Mouse (Mus musculus): Measurements from ENCODE around the gene Gm36210. TPM values are rescaled to one million over a fixed set of nuclear protein-coding genes. Genes with fewer than 3 reads are reported as not detected.

The Gm36210 gene
- polyA plus RNA-seq, 1 experiment from 2014 or later = 0.29 TPM

- H3K27ac ChIP-seq (ENCODE audit: low read depth, low read length) = no peak overlapping the region
- H3K36me3 ChIP-seq (ENCODE audit: control insufficient read depth, insufficient read depth, low read length) = no peaks in the 10 kb centered on the region
- H3K9me3 ChIP-seq (ENCODE audit: control insufficient read depth, low read length) = no peaks in the 10 kb centered on the region
- H3K9ac ChIP-seq (ENCODE audit: low read length) = no peak overlapping the region
- no peak overlapping the region for H3K4me3 ChIP-seq (ENCODE audit: low read depth, low read length)
- H3K4me1 ChIP-seq (ENCODE audit: control insufficient read depth, insufficient read depth, low read length) = peaks cover 16% of the 10 kb centered on the region
- ATAC-seq (ENCODE audit: insufficient read depth, low FRiP score, low TSS enrichment) = no peak
- DNase-seq (ENCODE audit: low spot score) = no peak
- 69% methylated on average over 5 of the region's 5 CpGs for WGBS
- no peak overlapping the region for H3K4me2 ChIP-seq (ENCODE audit: low read depth)
- no peaks in the 10 kb centered on the region; the same call in 1 of the 2 replicates for H3K27me3 ChIP-seq (ENCODE audit: control insufficient read depth, insufficient read depth, low read length)
These were observed 5.9 kb upstream of the Gm36210 start for GRCm38 (mm10) chr7:4912248-4912647.

GRCm38 (mm10) chr7:4911561-4911960 is 5.2 kb upstream of the Gm36210 start:
- H3K9ac ChIP-seq (ENCODE audit: low read length) = no peak overlapping the region
- WGBS = 38% methylated on average over 9 of the region's 9 CpGs
- DNase-seq (ENCODE audit: low spot score) (peak; percentile 76), ATAC-seq (ENCODE audit: insufficient read depth, low FRiP score, low TSS enrichment) (no peak)
- H3K36me3 ChIP-seq (ENCODE audit: control insufficient read depth, insufficient read depth, low read length) = no peaks in the 10 kb centered on the region
- H3K27ac ChIP-seq (ENCODE audit: low read depth, low read length) = no peak overlapping the region
- H3K4me2 ChIP-seq (ENCODE audit: low read depth) = no peak overlapping the region
- peaks cover 11% of the 10 kb centered on the region for H3K4me1 ChIP-seq (ENCODE audit: control insufficient read depth, insufficient read depth, low read length)
- no peaks in the 10 kb centered on the region; the same call in 1 of the 2 replicates for H3K27me3 ChIP-seq (ENCODE audit: control insufficient read depth, insufficient read depth, low read length)
- H3K9me3 ChIP-seq (ENCODE audit: control insufficient read depth, low read length) = no peaks in the 10 kb centered on the region
- H3K4me3 ChIP-seq (ENCODE audit: low read depth, low read length) = no peak overlapping the region

GRCm38 (mm10) chr7:4902404-4902803 is 3.9 kb downstream of the Gm36210 start:
- Histone ChIP-seq H3K4me3 (ENCODE audit: low read depth, low read length) (no peak overlapping the region), H3K27ac (ENCODE audit: low read depth, low read length) (no peak overlapping the region), H3K9ac (ENCODE audit: low read length) (no peak overlapping the region), H3K9me3 (ENCODE audit: control insufficient read depth, low read length) (peaks cover 4% of the 10 kb centered on the region; the same call in 1 of the 2 replicates), H3K4me1 (ENCODE audit: control insufficient read depth, insufficient read depth, low read length) (no peaks in the 10 kb centered on the region), H3K4me2 (ENCODE audit: low read depth) (no peak overlapping the region), H3K27me3 (ENCODE audit: control insufficient read depth, insufficient read depth, low read length) (no peaks in the 10 kb centered on the region), H3K36me3 (ENCODE audit: control insufficient read depth, insufficient read depth, low read length) (no peaks in the 10 kb centered on the region)
- DNase-seq (ENCODE audit: low spot score) (no peak), ATAC-seq (ENCODE audit: insufficient read depth, low FRiP score, low TSS enrichment) (no peak)
- WGBS = 86% methylated on average over 9 of the region's 9 CpGs

- Histone ChIP-seq H3K27ac (ENCODE audit: low read depth, low read length) (no peak overlapping the region), H3K36me3 (ENCODE audit: control insufficient read depth, insufficient read depth, low read length) (no peaks in the 10 kb centered on the region), H3K4me1 (ENCODE audit: control insufficient read depth, insufficient read depth, low read length) (no peaks in the 10 kb centered on the region), H3K9ac (ENCODE audit: low read length) (no peak overlapping the region), H3K27me3 (ENCODE audit: control insufficient read depth, insufficient read depth, low read length) (no peaks in the 10 kb centered on the region), H3K4me3 (ENCODE audit: low read depth, low read length) (no peak overlapping the region), H3K9me3 (ENCODE audit: control insufficient read depth, low read length) (peaks cover 4% of the 10 kb centered on the region; the same call in 1 of the 2 replicates), H3K4me2 (ENCODE audit: low read depth) (no peak overlapping the region)
- DNase-seq (ENCODE audit: low spot score) = no peak
- no peak for ATAC-seq (ENCODE audit: insufficient read depth, low FRiP score, low TSS enrichment)
- 54% methylated on average over 8 of the region's 8 CpGs for WGBS
These were observed 5.1 kb downstream of the Gm36210 start for GRCm38 (mm10) chr7:4901171-4901570.

- Histone ChIP-seq H3K9ac (ENCODE audit: low read length) (no peak overlapping the region), H3K4me1 (ENCODE audit: control insufficient read depth, insufficient read depth, low read length) (no peaks in the 10 kb centered on the region), H3K36me3 (ENCODE audit: control insufficient read depth, insufficient read depth, low read length) (no peaks in the 10 kb centered on the region), H3K9me3 (ENCODE audit: control insufficient read depth, low read length) (peaks cover 4% of the 10 kb centered on the region; the same call in 1 of the 2 replicates), H3K27me3 (ENCODE audit: control insufficient read depth, insufficient read depth, low read length) (no peaks in the 10 kb centered on the region), H3K4me3 (ENCODE audit: low read depth, low read length) (no peak overlapping the region), H3K4me2 (ENCODE audit: low read depth) (0 out of 2 replicates have a peak overlapping the region, but pooled peaks have one; percentile 6), H3K27ac (ENCODE audit: low read depth, low read length) (no peak overlapping the region)
- WGBS = 32% methylated on average over 11 of the region's 11 CpGs
- ATAC-seq (ENCODE audit: insufficient read depth, low FRiP score, low TSS enrichment) (no peak), DNase-seq (ENCODE audit: low spot score) (no peak)
These were observed 5.8 kb downstream of the Gm36210 start for GRCm38 (mm10) chr7:4900523-4900851.

- WGBS = 7% methylated on average over 19 of the region's 19 CpGs
- DNase-seq (ENCODE audit: low spot score) (no peak), ATAC-seq (ENCODE audit: insufficient read depth, low FRiP score, low TSS enrichment) (peak; percentile 38; the same call in 1 of the 2 replicates)
- no peak overlapping the region; the same call in 1 of the 2 replicates for H3K9ac ChIP-seq (ENCODE audit: low read length)
- H3K27me3 ChIP-seq (ENCODE audit: control insufficient read depth, insufficient read depth, low read length) = no peaks in the 10 kb centered on the region
- H3K9me3 ChIP-seq (ENCODE audit: control insufficient read depth, low read length) = peaks cover 4% of the 10 kb centered on the region; the same call in 1 of the 2 replicates
- H3K4me1 ChIP-seq (ENCODE audit: control insufficient read depth, insufficient read depth, low read length) = no peaks in the 10 kb centered on the region
- no peak overlapping the region for H3K27ac ChIP-seq (ENCODE audit: low read depth, low read length)
- H3K4me3 ChIP-seq (ENCODE audit: low read depth, low read length) = peak overlapping the region; percentile 6; the same call in 1 of the 2 replicates
- no peaks in the 10 kb centered on the region for H3K36me3 ChIP-seq (ENCODE audit: control insufficient read depth, insufficient read depth, low read length)
- H3K4me2 ChIP-seq (ENCODE audit: low read depth) = peak overlapping the region; percentile 38
These were observed 6.4 kb downstream of the Gm36210 start for GRCm38 (mm10) chr7:4899649-4900522.

GRCm38 (mm10) chr7:4898851-4899648 is 7.3 kb downstream of the Gm36210 start:
- Histone ChIP-seq H3K9ac (ENCODE audit: low read length) (peak overlapping the region; percentile 23), H3K27me3 (ENCODE audit: control insufficient read depth, insufficient read depth, low read length) (no peaks in the 10 kb centered on the region), H3K4me1 (ENCODE audit: control insufficient read depth, insufficient read depth, low read length) (no peaks in the 10 kb centered on the region), H3K36me3 (ENCODE audit: control insufficient read depth, insufficient read depth, low read length) (no peaks in the 10 kb centered on the region), H3K4me3 (ENCODE audit: low read depth, low read length) (peak overlapping the region; percentile 6), H3K4me2 (ENCODE audit: low read depth) (peak overlapping the region; percentile 38), H3K27ac (ENCODE audit: low read depth, low read length) (no peak overlapping the region), H3K9me3 (ENCODE audit: control insufficient read depth, low read length) (peaks cover 4% of the 10 kb centered on the region; the same call in 1 of the 2 replicates)
- DNase-seq (ENCODE audit: low spot score) (no peak), ATAC-seq (ENCODE audit: insufficient read depth, low FRiP score, low TSS enrichment) (peak; percentile 23; the same call in 1 of the 2 replicates)
- 13% methylated on average over 18 of the region's 18 CpGs for WGBS

GRCm38 (mm10) chr7:4895186-4895585 is 11.1 kb downstream of the Gm36210 start:
- DNase-seq (ENCODE audit: low spot score) (no peak), ATAC-seq (ENCODE audit: insufficient read depth, low FRiP score, low TSS enrichment) (no peak)
- WGBS = 57% methylated on average over 10 of the region's 11 CpGs
- no peaks in the 10 kb centered on the region for H3K36me3 ChIP-seq (ENCODE audit: control insufficient read depth, insufficient read depth, low read length)
- H3K27me3 ChIP-seq (ENCODE audit: control insufficient read depth, insufficient read depth, low read length) = no peaks in the 10 kb centered on the region
- H3K4me2 ChIP-seq (ENCODE audit: low read depth) = no peak overlapping the region
- H3K9ac ChIP-seq (ENCODE audit: low read length) = no peak overlapping the region
- H3K4me3 ChIP-seq (ENCODE audit: low read depth, low read length) = no peak overlapping the region
- H3K4me1 ChIP-seq (ENCODE audit: control insufficient read depth, insufficient read depth, low read length) = no peaks in the 10 kb centered on the region
- no peak overlapping the region for H3K27ac ChIP-seq (ENCODE audit: low read depth, low read length)
- H3K9me3 ChIP-seq (ENCODE audit: control insufficient read depth, low read length) = no peaks in the 10 kb centered on the region
